28 mouse cellular contexts compared by ENCODE assay signal in genomic region chr14:104805332-104805731, GRCm38 (mm10).
"Had no signal": no experiment of that assay in that cellular context is flagged by ENCODE, and none has a peak within 500 bp of the region (broad histone marks: within the 10 kb centered on the region; RNA-seq: fewer than 3 reads in every experiment).

No protein-coding gene starts in this region.

- H3K36me3 ChIP-seq: embryonic facial prominence, embryonic 10.5 days; embryonic facial prominence, embryonic 12.5 days; embryonic facial prominence, embryonic 13.5 days; embryonic facial prominence, embryonic 15.5 days; forebrain, embryonic 10.5 days; forebrain, embryonic 12.5 days; forebrain, embryonic 15.5 days; heart, embryonic 10.5 days had no signal

- H3K9me3 ChIP-seq: embryonic facial prominence, embryonic 10.5 days; embryonic facial prominence, embryonic 12.5 days; embryonic facial prominence, embryonic 13.5 days; embryonic facial prominence, embryonic 15.5 days; forebrain, embryonic 10.5 days; forebrain, embryonic 12.5 days; forebrain, embryonic 13.5 days; forebrain, embryonic 15.5 days; heart, embryonic 10.5 days had no signal

- H3K27me3 ChIP-seq: embryonic facial prominence, embryonic 12.5 days; embryonic facial prominence, embryonic 13.5 days; embryonic facial prominence, embryonic 15.5 days; forebrain, embryonic 12.5 days; forebrain, embryonic 13.5 days; forebrain, embryonic 15.5 days had no signal

- H3K4me1 ChIP-seq: embryonic facial prominence, embryonic 10.5 days; embryonic facial prominence, embryonic 12.5 days; embryonic facial prominence, embryonic 13.5 days; embryonic facial prominence, embryonic 15.5 days; forebrain, embryonic 10.5 days; forebrain, embryonic 12.5 days; forebrain, embryonic 13.5 days; forebrain, embryonic 15.5 days; heart, embryonic 10.5 days had no signal

- H3K4me3 ChIP-seq: embryonic facial prominence, embryonic 10.5 days; embryonic facial prominence, embryonic 12.5 days; embryonic facial prominence, embryonic 13.5 days; embryonic facial prominence, embryonic 15.5 days; erythroblast, embryonic 14.5 days; forebrain, embryonic 10.5 days; forebrain, embryonic 12.5 days; forebrain, embryonic 13.5 days; forebrain, embryonic 15.5 days; gastrocnemius, adult 2 months; heart, adult 2 months; heart, embryonic 10.5 days had no signal

- H3K9ac ChIP-seq: embryonic facial prominence, embryonic 12.5 days; embryonic facial prominence, embryonic 13.5 days; embryonic facial prominence, embryonic 15.5 days; forebrain, embryonic 12.5 days; forebrain, embryonic 13.5 days; forebrain, embryonic 15.5 days; forebrain, postnatal 0 days had no signal

- H3K4me2 ChIP-seq: embryonic facial prominence, embryonic 12.5 days; embryonic facial prominence, embryonic 13.5 days; embryonic facial prominence, embryonic 15.5 days; forebrain, embryonic 12.5 days; forebrain, embryonic 13.5 days; forebrain, embryonic 15.5 days had no signal

- DNase-seq: cerebellum, adult 8-10 months; cerebellum, adult 9-10 months; cerebellum, adult 9-11 months; cerebellum, postnatal 10 days; cerebellum, postnatal 14 days; cerebellum, postnatal 25 days; cerebellum, postnatal 36 days; embryo, embryonic 11 days; forebrain, postnatal 0 days; gastrocnemius, adult 2 months; gastrocnemius, postnatal 10 days; gastrocnemius, postnatal 14 days; gastrocnemius, postnatal 25 days; gastrocnemius, postnatal 36 days; heart, adult 18-20 months; heart, adult 2 months had no signal

- ATAC-seq: forebrain, embryonic 13.5 days; forebrain, embryonic 14.5 days; forebrain, embryonic 15.5 days; forebrain, embryonic 16.5 days; forebrain, postnatal 0 days had no signal

- H3K27ac ChIP-seq: embryonic facial prominence, embryonic 10.5 days; embryonic facial prominence, embryonic 12.5 days; embryonic facial prominence, embryonic 13.5 days; embryonic facial prominence, embryonic 15.5 days; forebrain, embryonic 10.5 days; forebrain, embryonic 12.5 days; forebrain, embryonic 13.5 days; forebrain, embryonic 15.5 days; gastrocnemius, adult 2 months; heart, adult 2 months; heart, embryonic 10.5 days had no signal
